Mouse (Mus musculus): Measurements from ENCODE around the gene Itgb1bp1.

GRCm38 (mm10) chr12:21326325-21326724 lies 40.2 kb upstream of the Itgb1bp1 start:
- TF ChIP-seq CTCF (IDR thresholded peaks at IDR 0.05; ENCODE audit: control insufficient read depth, insufficient read depth, insufficient replicate concordance, low read depth, low read length) (no peak), POLR2A (IDR thresholded peaks at IDR 0.05; ENCODE audit: control insufficient read depth, low read depth, low read length) (no peak)
